26 mouse cellular contexts compared by ENCODE assay signal in the genomic region with DNA sequence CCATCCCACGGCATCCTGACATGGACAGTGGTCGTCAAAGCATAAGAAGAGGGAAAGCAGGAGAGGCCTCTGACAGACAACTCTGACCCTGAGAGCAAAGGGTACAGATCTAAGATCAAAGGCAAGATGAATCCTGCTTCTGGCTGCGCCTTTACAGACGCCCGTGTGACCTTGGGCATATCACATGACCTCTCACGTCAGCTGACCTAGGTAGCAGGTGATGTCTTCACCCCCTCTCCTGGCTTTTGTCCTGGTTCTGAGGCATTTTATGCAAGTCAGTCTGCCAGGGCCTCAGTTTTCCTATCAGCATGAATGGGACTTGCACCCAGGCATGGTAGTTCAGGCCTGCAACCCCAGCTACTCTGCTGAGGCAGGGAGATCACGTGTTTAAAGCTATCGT. TPM values are rescaled to one million over a fixed set of nuclear protein-coding genes. Genes with fewer than 3 reads are reported as not detected.
DNase-seq lines count a peak whose midpoint lies in the region; ATAC-seq lines count a peak whose summit lies in the region.
"Had no signal": no experiment of that assay in that cellular context is flagged by ENCODE, and none has a peak within 500 bp of the region (broad histone marks: within the 10 kb centered on the region; RNA-seq: fewer than 3 reads in every experiment).

No protein-coding gene starts in this region.

- peaks cover 55% of the 10 kb centered on the region for H3K27me3 ChIP-seq in forebrain, embryonic 10.5 days (ENCODE audit: poor library complexity, severe bottlenecking)
- H3K27me3 ChIP-seq in forebrain, embryonic 11.5 days (ENCODE audit: control insufficient read depth, insufficient read depth, low read length): no peaks in the 10 kb centered on the region
- H3K27me3 ChIP-seq: Patski had no signal

- no peaks in the 10 kb centered on the region for H3K9me3 ChIP-seq in forebrain, embryonic 10.5 days
- H3K9me3 ChIP-seq in forebrain, embryonic 11.5 days (ENCODE audit: control insufficient read depth, low read length): no peaks in the 10 kb centered on the region
- H3K9me3 ChIP-seq: embryonic facial prominence, embryonic 13.5 days had no signal

- no peak for ATAC-seq in forebrain, embryonic 11.5 days (replicated peaks; ENCODE audit: low FRiP score)
- ATAC-seq: forebrain, embryonic 14.5 days; forebrain, postnatal 0 days; hindbrain, postnatal 0 days; inflammation-experienced regulatory T-cells, adult 6 months; intestine, embryonic 16.5 days; Patski had no signal

- no peak overlapping the region for H3K4me2 ChIP-seq in forebrain, embryonic 11.5 days (ENCODE audit: low read depth, low read length, severe bottlenecking)
- H3K4me2 ChIP-seq: embryonic facial prominence, embryonic 13.5 days; heart, embryonic 11.5 days; hindbrain, embryonic 14.5 days had no signal

- H3K27ac ChIP-seq in forebrain, embryonic 10.5 days: peak overlapping the region; percentile 37; the same call in 1 of the 2 replicates
- H3K27ac ChIP-seq in forebrain, embryonic 11.5 days (ENCODE audit: low read depth, low read length): no peak overlapping the region
- H3K27ac ChIP-seq: embryonic facial prominence, embryonic 13.5 days; gastrocnemius, adult 2 months; hindbrain, embryonic 14.5 days; hindbrain, postnatal 0 days had no signal

- H3K4me1 ChIP-seq in forebrain, embryonic 10.5 days: peaks cover 67% of the 10 kb centered on the region
- peaks cover 14% of the 10 kb centered on the region for H3K4me1 ChIP-seq in forebrain, embryonic 11.5 days (replicated peaks; ENCODE audit: control insufficient read depth, insufficient read depth, low read length)

- H3K36me3 ChIP-seq in forebrain, embryonic 10.5 days (replicated peaks): no peaks in the 10 kb centered on the region
- no peaks in the 10 kb centered on the region for H3K36me3 ChIP-seq in forebrain, embryonic 11.5 days (ENCODE audit: control insufficient read depth, insufficient read depth, low read length)
- H3K36me3 ChIP-seq: embryonic facial prominence, embryonic 13.5 days; G1E had no signal

- DNase-seq in forebrain, embryonic 10.5 days (ENCODE audit: extremely low spot score, low spot score): no peak
- no peak for DNase-seq in forebrain, embryonic 11.5 days (ENCODE audit: low spot score)
- peak; percentile 87 for DNase-seq in ES-CJ7 (ENCODE audit: low read depth, low spot score)
- DNase-seq in ZHBTc4 (ENCODE audit: low read depth, low spot score): peak; percentile 92
- no peak for DNase-seq in spleen, adult 12 weeks (ENCODE audit: low spot score)
- DNase-seq in kidney, adult 8-10 months: no peak
- DNase-seq: adrenal gland, postnatal 14 days; cerebellum, adult 11 months; cerebellum, adult 2 months; cerebellum, adult 9-11 months; cerebellum, postnatal 25 days; forebrain, postnatal 0 days; gastrocnemius, adult 2 months; gastrocnemius, postnatal 14 days; heart, adult 11 months; kidney, adult 2 months had no signal

- H3K4me3 ChIP-seq in forebrain, embryonic 10.5 days: no peak overlapping the region
- H3K4me3 ChIP-seq in forebrain, embryonic 11.5 days (ENCODE audit: low read depth, low read length): no peak overlapping the region
- H3K4me3 ChIP-seq: embryonic facial prominence, embryonic 13.5 days; erythroblast, embryonic 14.5 days; gastrocnemius, adult 2 months had no signal

- no peak overlapping the region for H3K9ac ChIP-seq in forebrain, embryonic 11.5 days (ENCODE audit: low read length)
- H3K9ac ChIP-seq: embryonic facial prominence, embryonic 13.5 days; forebrain, postnatal 0 days; hindbrain, embryonic 14.5 days had no signal

- 84% methylated on average over 8 of the region's 8 CpGs for WGBS in forebrain, embryonic 10.5 days
- 88% methylated on average over 8 of the region's 8 CpGs for WGBS in forebrain, embryonic 11.5 days

RNA-seq across cellular contexts. Expression of a gene that starts 3.9 kb away (rescaled TPM):
- 11.5 and 13.9 TPM in 2 replicates for polyA plus RNA-seq in forebrain, embryonic 10.5 days (2016; fragmentation: Nextera tagmentation; extraction: Ambion mirVana)
- 10.5 and 12.4 TPM in 2 replicates for polyA plus RNA-seq in forebrain, embryonic 11.5 days (2014; fragmentation: Nextera tagmentation; extraction: Ambion mirVana)
- polyA plus RNA-seq: erythroblast, embryonic 14.5 days; G1E; inflammation-experienced regulatory T-cells, adult 6 months had no signal

RNA-seq across cellular contexts. Expression of a gene that starts 38.9 kb away (rescaled TPM):
- 32.6 and 35.6 TPM in 2 replicates for polyA plus RNA-seq in forebrain, embryonic 10.5 days (2016; fragmentation: Nextera tagmentation; extraction: Ambion mirVana)
- polyA plus RNA-seq in forebrain, embryonic 11.5 days (2014; fragmentation: Nextera tagmentation; extraction: Ambion mirVana): 37.8 and 40.2 TPM in 2 replicates

RNA-seq across cellular contexts. Expression of a gene that starts 57.6 kb away (rescaled TPM):
- polyA plus RNA-seq in forebrain, embryonic 10.5 days (2016; fragmentation: Nextera tagmentation; extraction: Ambion mirVana): 0.68 and 0.85 TPM in 2 replicates
- polyA plus RNA-seq in forebrain, embryonic 11.5 days (2014; fragmentation: Nextera tagmentation; extraction: Ambion mirVana): 0.39 and 1.0 TPM in 2 replicates
- polyA plus RNA-seq: erythroblast, embryonic 14.5 days; G1E had no signal

Comparison
In these comparisons a context has a peak if more than half of its experiments do, and no peak if none do; other contexts are left out.
1. DNase-seq: peak in ES-CJ7 (single experiment) and ZHBTc4 (single experiment); none in forebrain, embryonic 10.5 days (single experiment), forebrain, embryonic 11.5 days (single experiment), spleen, adult 12 weeks (single experiment) and kidney, adult 8-10 months (0 of 2).